Mouse (Mus musculus) heart, adult 9 months (tissue): ENCODE data around the gene C87499.
A peak's percentile ranks its signal among the peaks of the same experiment; 100 is the strongest.

Experiments
- DNase-seq, 2 experiments: peaks; one replicate each; pipeline ENCODE4 v3.0.0; 2022; ENCODE audit warnings: low spot score in 2 of 2

C87499 gene

GRCm38 (mm10) chr4:88634311-88634710 is at the start of gene C87499:
C87499 (minus strand) TSS chr4:88634411.
- DNase-seq = no peak

- DNase-seq = no peak
Observed at GRCm38 (mm10) chr4:88683812-88684211, 49.6 kb upstream of the C87499 start, which contains the start of gene Ifna2. Ifna2 (minus strand) TSS chr4:88683912.

GRCm38 (mm10) chr4:88681353-88681752 is 47.1 kb upstream of the C87499 start:
- no peak for DNase-seq

- DNase-seq = no peak
Observed at GRCm38 (mm10) chr4:88680362-88680761, 46.2 kb upstream of the C87499 start.

GRCm38 (mm10) chr4:88676824-88677223 is 42.6 kb upstream of the C87499 start, which contains the start of gene Ifna16:
Ifna16 (minus strand) TSS chr4:88676924.
- DNase-seq = no peak

- DNase-seq = no peak
Observed at GRCm38 (mm10) chr4:88655461-88655860, 21.2 kb upstream of the C87499 start.

- DNase-seq = no peak
Observed at GRCm38 (mm10) chr4:88653644-88654043, 19.4 kb upstream of the C87499 start.

- DNase-seq = no peak
Observed at GRCm38 (mm10) chr4:88644359-88644758, 10.1 kb upstream of the C87499 start, which contains the start of gene Ifna13. Ifna13 (minus strand) TSS chr4:88644459.

GRCm38 (mm10) chr4:88642526-88642925 is 8.3 kb upstream of the C87499 start:
- no peak for DNase-seq

- DNase-seq = peak; percentile 72 to 89
Observed at GRCm38 (mm10) chr4:88641077-88641831, 7.0 kb upstream of the C87499 start.

GRCm38 (mm10) chr4:88640704-88641076 is 6.5 kb upstream of the C87499 start:
- DNase-seq = no peak

GRCm38 (mm10) chr4:88603276-88603675 is 30.9 kb downstream of the C87499 start, which contains the start of gene Ifna12:
Ifna12 (minus strand) TSS chr4:88603376.
- no peak for DNase-seq

GRCm38 (mm10) chr4:88592285-88592684 is 41.9 kb downstream of the C87499 start, which contains the start of gene Ifna9:
Ifna9 (minus strand) TSS chr4:88592385.
- DNase-seq = no peak
